Mouse (Mus musculus): ENCODE results near the gene Hist1h1d. TPM values are rescaled to one million over a fixed set of nuclear protein-coding genes. Genes with fewer than 3 reads are reported as not detected.
A peak's percentile ranks its signal among the peaks of the same experiment; 100 is the strongest.

The Hist1h1d gene
- total and polyA plus RNA-seq, 3 experiments = 0.24 to 115 TPM; not detected in 1

GRCm38 (mm10) chr13:23581408-23582218 is 28.6 kb downstream of the Hist1h1d start, which contains the start of gene Hist1h4d:
Gene Hist1h4d (plus strand): TSS chr13:23581598.
- peak within 1 kb of the TSS in 1 of 2 experiments; percentile 21; a peak in 1 of 4 replicates for H3K4me3 ChIP-seq (ENCODE audit: control insufficient read depth in 1 of 2, insufficient read depth in 1 of 2, low read depth in 2 of 2, low read length in 2 of 2)
- TF ChIP-seq RCOR1 (IDR thresholded peaks at IDR 0.05; ENCODE audit: low read depth, low read length) (no peak), ETS1 (IDR thresholded peaks at IDR 0.05; ENCODE audit: low read depth, low read length) (no peak), POLR2A (IDR thresholded peaks at IDR 0.05; ENCODE audit: control insufficient read depth in 1 of 2, insufficient read depth in 1 of 2, low read depth in 1 of 2, low read length in 2 of 2, poor library complexity in 1 of 2) (peak; percentile 99 to 100), E2F4 (IDR thresholded peaks at IDR 0.05; ENCODE audit: borderline replicate concordance, low read depth, low read length) (no peak), RAD21 (IDR thresholded peaks at IDR 0.05; ENCODE audit: low read depth, low read length) (no peak), UBTF (IDR thresholded peaks at IDR 0.05; ENCODE audit: borderline replicate concordance, insufficient read depth, low read depth, low read length) (peak; percentile 98), TCF12 (IDR thresholded peaks at IDR 0.05; ENCODE audit: low read depth, low read length) (no peak), ZKSCAN1 (IDR thresholded peaks at IDR 0.05; ENCODE audit: low read depth, low read length) (no peak), TAL1 (IDR thresholded peaks at IDR 0.05; ENCODE audit: low read length) (0 out of 2 replicates have a peak, but pooled peaks have one; percentile 4), POLR2AphosphoS5 (IDR thresholded peaks at IDR 0.05; ENCODE audit: borderline replicate concordance, low read depth, low read length) (peak; percentile 99), MXI1 (IDR thresholded peaks at IDR 0.05; ENCODE audit: low read depth, low read length) (no peak), MYB (IDR thresholded peaks at IDR 0.05; ENCODE audit: low read depth, low read length) (no peak), TBP (IDR thresholded peaks at IDR 0.05; ENCODE audit: low read depth, low read length) (peak; percentile 99), CTCF (IDR thresholded peaks at IDR 0.05 in 2 of 3, conservative IDR thresholded peaks at IDR 0.05 in 1 of 3; ENCODE audit: control insufficient read depth in 1 of 3, insufficient read depth in 1 of 3, low read depth in 2 of 3, low read length in 3 of 3, poor library complexity in 1 of 3, severe bottlenecking in 1 of 3) (no peak), CHD1 (IDR thresholded peaks at IDR 0.05; ENCODE audit: low read depth, low read length) (no peak)
- H3K27ac ChIP-seq (ENCODE audit: control insufficient read depth, low read depth, low read length) = peak within 1 kb of the TSS; percentile 84
- peak within 1 kb of the TSS; percentile 80 for H3K9ac ChIP-seq (ENCODE audit: control insufficient read depth, low read depth, low read length, poor library complexity, severe bottlenecking)
- H3K9me3 ChIP-seq (replicated peaks; ENCODE audit: insufficient read depth, low read length) = no peaks in the 10 kb centered on the region
- peak; percentile 97 for DNase-seq (ENCODE audit: low read depth, low spot score)
- H3K27me3 ChIP-seq (ENCODE audit: control insufficient read depth in 1 of 2, insufficient read depth in 2 of 2, low read length in 2 of 2) = no peaks in the 10 kb centered on the region
- peaks cover 0 to 47% of the 10 kb centered on the region in 2 experiments; a peak in 2 of 4 replicates for H3K36me3 ChIP-seq (ENCODE audit: control insufficient read depth in 1 of 2, insufficient read depth in 2 of 2, low read length in 2 of 2)
- peaks cover 0 to 10% of the 10 kb centered on the region in 2 experiments; a peak in 2 of 4 replicates for H3K4me1 ChIP-seq (ENCODE audit: control insufficient read depth in 1 of 2, insufficient read depth in 2 of 2, low read length in 2 of 2)
- peaks cover under 1% of the 10 kb centered on the region; the same call in 1 of the 2 replicates for H3K79me2 ChIP-seq (ENCODE audit: control insufficient read depth, insufficient read depth, low read length, poor library complexity)

GRCm38 (mm10) chr13:23582219-23583056 is 29.4 kb downstream of the Hist1h1d start:
- Histone ChIP-seq H3K79me2 (ENCODE audit: control insufficient read depth, insufficient read depth, low read length, poor library complexity) (no peaks in the 10 kb centered on the region; the same call in 1 of the 2 replicates), H3K36me3 (ENCODE audit: control insufficient read depth in 1 of 2, insufficient read depth in 2 of 2, low read length in 2 of 2) (peaks cover 0 to 45% of the 10 kb centered on the region in 2 experiments; a peak in 2 of 4 replicates), H3K27me3 (ENCODE audit: control insufficient read depth in 1 of 2, insufficient read depth in 2 of 2, low read length in 2 of 2) (no peaks in the 10 kb centered on the region), H3K9me3 (replicated peaks; ENCODE audit: insufficient read depth, low read length) (no peaks in the 10 kb centered on the region), H3K27ac (ENCODE audit: control insufficient read depth, low read depth, low read length) (peak overlapping the region; percentile 83), H3K9ac (ENCODE audit: control insufficient read depth, low read depth, low read length, poor library complexity, severe bottlenecking) (peak overlapping the region; percentile 80), H3K4me1 (ENCODE audit: control insufficient read depth in 1 of 2, insufficient read depth in 2 of 2, low read length in 2 of 2) (peaks cover 0 to 10% of the 10 kb centered on the region in 2 experiments; a peak in 2 of 4 replicates), H3K4me3 (ENCODE audit: control insufficient read depth in 1 of 2, insufficient read depth in 1 of 2, low read depth in 2 of 2, low read length in 2 of 2) (peak overlapping the region in 1 of 2 experiments; percentile 21; a peak in 1 of 4 replicates)
- peak; percentile 64 for DNase-seq (ENCODE audit: low read depth, low spot score)
- TF ChIP-seq POLR2A (IDR thresholded peaks at IDR 0.05; ENCODE audit: control insufficient read depth in 1 of 2, insufficient read depth in 1 of 2, low read depth in 1 of 2, low read length in 2 of 2, poor library complexity in 1 of 2) = peak in 1 of 2 experiments; percentile 6; a peak in 1 of 4 replicates
- TF ChIP-seq MEF2A (IDR thresholded peaks at IDR 0.05; ENCODE audit: extremely low read depth, insufficient replicate concordance, low read depth, low read length, poor library complexity, severe bottlenecking) = no peak
